Mouse (Mus musculus) forebrain, embryonic 13.5 days (tissue): ENCODE data around the gene Rab6a. TPM values are rescaled to one million over a fixed set of nuclear protein-coding genes. Genes with fewer than 3 reads are reported as not detected.
A peak's percentile ranks its signal among the peaks of the same experiment; 100 is the strongest.

Experiments
- ATAC-seq: fragments of 200-750 bp; cut with Nextera tagmentation; 2 replicates; pipeline ENCODE4 v1.8.0; 2017
- H3K27ac ChIP-seq: fragments of 300-500 bp; sonication (generic); 2 replicates; pipeline ENCODE4 v1.5.1; 2015; ENCODE audit warnings: inconsistent platforms, mild to moderate bottlenecking, moderate library complexity
- H3K27me3 ChIP-seq: fragments of 300-500 bp; sonication (generic); 2 replicates; pipeline ENCODE4 v1.6.1; 2015; ENCODE audit warnings: mild to moderate bottlenecking, inconsistent platforms
- H3K36me3 ChIP-seq: fragments of 300-500 bp; sonication (generic); 2 replicates; pipeline ENCODE4 v1.6.1; 2015; ENCODE audit warnings: mild to moderate bottlenecking, inconsistent platforms; ENCODE audit not compliant: poor library complexity, severe bottlenecking
- H3K4me1 ChIP-seq: fragments of 300-500 bp; sonication (generic); 2 replicates; pipeline ENCODE4 v1.6.1; 2015; ENCODE audit warnings: inconsistent platforms
- H3K4me2 ChIP-seq: fragments of 300-500 bp; sonication (generic); 2 replicates; pipeline ENCODE4 v1.6.1; 2015; ENCODE audit warnings: inconsistent platforms, mild to moderate bottlenecking, moderate library complexity
- H3K4me3 ChIP-seq: fragments of 300-500 bp; sonication (generic); 2 replicates; pipeline ENCODE4 v1.5.1; 2015; ENCODE audit warnings: mild to moderate bottlenecking, inconsistent platforms
- H3K9ac ChIP-seq: fragments of 300-500 bp; sonication (generic); 2 replicates; pipeline ENCODE4 v1.6.1; 2015; ENCODE audit warnings: mild to moderate bottlenecking, inconsistent platforms
- H3K9me3 ChIP-seq: fragments of 300-500 bp; sonication (generic); replicated peaks from 2 replicates; pipeline ENCODE4 v1.6.1; 2016; ENCODE audit warnings: inconsistent platforms
- WGBS: fragments of 180-500 bp; shearing (Covaris S2); methylation state at CpG from one replicate; pipeline ENCODE4 v1.1.7; 2015; 5-methylcytosine and 5-hydroxymethylcytosine counted together
- polyA plus RNA-seq: library from polyadenylated mRNA; unstranded; fragments of >200 nt; fragmentation: Nextera tagmentation; extraction: Ambion mirVana; gene quantifications from 2 replicates; pipeline ENCODE4 v1.2.1, GENCODE M21; 2015

The Rab6a gene
- polyA plus RNA-seq, 1 experiment from 2014 or later: 152 TPM

DNA sequence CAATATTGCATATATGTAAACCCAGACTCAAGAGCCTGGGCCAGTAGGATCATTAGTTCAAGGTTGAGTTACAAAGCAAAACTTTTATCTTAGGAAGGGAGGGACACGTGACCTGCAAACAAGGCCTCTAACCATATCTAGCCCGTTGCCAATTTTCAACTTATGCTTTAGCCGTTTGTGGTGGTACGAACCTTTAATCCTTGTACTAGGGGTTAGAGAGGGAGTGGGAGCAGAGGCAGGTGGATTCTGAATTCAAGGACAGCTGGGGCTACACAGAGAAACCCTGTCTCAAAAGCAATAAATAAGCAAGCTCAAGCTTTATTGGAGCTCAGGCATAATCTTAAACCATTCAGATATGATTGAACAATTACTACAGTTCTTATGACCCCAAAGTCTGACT, 35.2 kb downstream of the Rab6a start:
- Histone ChIP-seq H3K27ac (no peak overlapping the region), H3K27me3 (no peaks in the 10 kb centered on the region), H3K9ac (no peak overlapping the region), H3K4me1 (no peaks in the 10 kb centered on the region), H3K36me3 (peaks cover 12% of the 10 kb centered on the region), H3K4me3 (no peak overlapping the region), H3K4me2 (no peak overlapping the region), H3K9me3 (no peaks in the 10 kb centered on the region)
- ATAC-seq: no peak
- 94% methylated on average over 4 of the region's 4 CpGs for WGBS

DNA sequence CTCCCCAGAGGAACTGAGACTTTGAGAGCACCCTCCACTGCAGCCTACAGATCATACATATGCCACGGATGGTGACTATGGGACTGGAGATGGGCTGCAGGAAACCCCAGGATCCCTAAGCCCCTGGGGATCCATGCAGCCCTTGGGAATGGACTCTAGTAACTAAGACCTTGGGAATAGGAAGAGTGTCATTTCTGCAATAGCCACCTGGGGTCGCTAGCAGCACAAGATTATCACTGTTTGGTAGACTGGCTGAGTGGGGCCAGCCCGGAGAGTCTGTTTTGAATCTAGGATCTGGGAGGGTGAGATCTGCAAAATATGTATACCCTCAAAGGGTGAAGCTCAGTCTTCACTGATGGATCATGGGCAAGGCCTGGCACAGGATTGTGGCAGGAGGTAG, 37.9 kb downstream of the Rab6a start:
- 34% methylated on average over 3 of the region's 3 CpGs for WGBS
- H3K9me3 ChIP-seq: no peaks in the 10 kb centered on the region
- H3K4me2 ChIP-seq: no peak overlapping the region
- H3K4me1 ChIP-seq: no peaks in the 10 kb centered on the region
- no peak for ATAC-seq
- H3K9ac ChIP-seq: no peak overlapping the region
- H3K4me3 ChIP-seq: no peak overlapping the region
- no peaks in the 10 kb centered on the region for H3K36me3 ChIP-seq
- H3K27me3 ChIP-seq: no peaks in the 10 kb centered on the region
- H3K27ac ChIP-seq: no peak overlapping the region

DNA sequence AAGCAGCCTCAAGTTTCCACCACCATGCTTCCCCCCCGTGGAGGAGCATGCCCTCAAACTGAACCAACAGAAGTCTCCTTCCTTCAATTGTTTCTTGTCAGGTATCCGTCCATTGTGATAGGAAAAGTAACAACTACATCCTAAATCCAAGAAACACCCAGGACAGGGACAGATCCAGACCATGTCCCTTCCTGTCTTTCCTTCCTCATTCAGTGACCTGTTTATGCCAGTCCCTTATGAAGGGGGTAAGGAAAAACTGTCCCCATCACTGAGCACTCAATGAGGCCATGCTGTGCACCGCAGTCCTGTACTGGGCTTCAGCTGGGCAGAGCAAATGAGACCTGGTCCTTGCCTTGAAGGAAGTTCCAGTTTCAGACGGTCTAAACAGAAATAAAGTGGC, 41.9 kb downstream of the Rab6a start:
- WGBS: 88% methylated on average over 4 of the region's 4 CpGs
- H3K9me3 ChIP-seq: no peaks in the 10 kb centered on the region
- no peaks in the 10 kb centered on the region for H3K27me3 ChIP-seq
- peaks cover 10% of the 10 kb centered on the region for H3K4me1 ChIP-seq
- no peak overlapping the region for H3K4me3 ChIP-seq
- H3K27ac ChIP-seq: no peak overlapping the region
- ATAC-seq: no peak
- no peaks in the 10 kb centered on the region for H3K36me3 ChIP-seq
- H3K4me2 ChIP-seq: no peak overlapping the region
- H3K9ac ChIP-seq: no peak overlapping the region

DNA sequence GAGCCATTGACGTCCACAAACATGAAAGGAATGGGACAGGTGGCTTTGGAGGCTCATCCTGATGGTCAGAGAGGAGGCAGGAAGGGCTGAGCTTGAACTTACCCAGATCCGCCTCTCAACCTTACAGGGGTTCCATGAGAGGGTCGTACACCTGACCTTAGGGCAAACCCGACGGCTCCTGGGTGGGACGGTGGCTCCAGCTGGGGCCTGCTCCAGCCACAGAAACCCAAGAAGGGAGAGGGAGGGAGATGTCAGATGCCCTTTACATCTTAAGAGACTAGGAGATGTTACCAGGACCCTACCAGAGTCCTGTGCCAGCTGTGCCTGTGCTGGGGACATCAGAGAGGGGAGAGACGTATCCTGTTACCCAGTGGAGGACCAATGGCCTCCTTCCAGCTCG, 42.6 kb downstream of the Rab6a start:
- peaks cover 17% of the 10 kb centered on the region for H3K4me1 ChIP-seq
- no peak for ATAC-seq
- H3K9me3 ChIP-seq: no peaks in the 10 kb centered on the region
- H3K36me3 ChIP-seq: no peaks in the 10 kb centered on the region
- H3K4me3 ChIP-seq: no peak overlapping the region
- 78% methylated on average over 8 of the region's 8 CpGs for WGBS
- H3K27me3 ChIP-seq: no peaks in the 10 kb centered on the region
- H3K9ac ChIP-seq: no peak overlapping the region
- no peak overlapping the region for H3K4me2 ChIP-seq
- H3K27ac ChIP-seq: peak overlapping the region; percentile 6; the same call in 1 of the 2 replicates

DNA sequence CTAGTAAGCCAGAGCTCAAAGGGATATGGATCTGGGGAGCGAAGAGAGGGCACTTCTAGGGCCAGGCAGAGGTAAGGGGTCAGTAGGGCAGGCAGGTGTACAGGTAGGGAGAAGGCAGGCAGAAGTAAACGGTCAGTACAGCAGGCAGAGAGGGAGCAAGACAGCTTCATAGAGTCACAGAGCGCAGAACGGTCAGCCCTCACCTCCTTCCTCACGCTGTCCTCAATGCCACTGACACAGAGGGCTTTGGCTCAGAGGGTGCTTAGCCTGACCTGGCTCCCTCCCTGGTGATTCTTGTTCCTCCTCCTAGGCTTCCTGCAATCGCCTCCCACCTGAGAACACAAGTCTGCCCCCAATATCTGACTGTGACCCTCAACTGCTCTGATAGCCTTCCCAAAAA, 43.2 kb downstream of the Rab6a start:
- Histone ChIP-seq H3K4me2 (no peak overlapping the region), H3K4me3 (no peak overlapping the region), H3K9ac (no peak overlapping the region), H3K27me3 (no peaks in the 10 kb centered on the region), H3K27ac (peak overlapping the region; percentile 6; the same call in 1 of the 2 replicates), H3K4me1 (peaks cover 17% of the 10 kb centered on the region), H3K36me3 (no peaks in the 10 kb centered on the region), H3K9me3 (no peaks in the 10 kb centered on the region)
- WGBS: 76% methylated on average over 6 of the region's 6 CpGs
- ATAC-seq: no peak

DNA sequence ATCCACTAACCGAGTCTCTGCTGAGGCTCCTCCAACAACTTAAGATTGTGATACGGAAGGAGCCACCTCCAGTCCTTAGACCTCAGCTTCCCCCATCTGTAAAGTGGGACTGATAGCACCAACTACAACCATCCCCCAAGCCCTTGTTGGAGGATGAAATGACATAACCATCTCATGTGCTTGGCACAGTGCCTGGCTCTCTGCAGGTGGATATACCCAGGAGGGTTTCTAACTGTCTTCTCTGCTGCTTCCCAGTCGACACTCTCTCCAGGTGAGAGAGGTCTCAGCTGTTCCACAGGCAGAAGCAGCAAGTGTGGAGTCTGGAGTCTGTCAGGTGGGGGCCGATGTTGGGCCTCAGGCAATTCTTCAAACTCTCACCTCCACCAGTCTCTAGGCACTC, 43.8 kb downstream of the Rab6a start:
- Histone ChIP-seq H3K9me3 (no peaks in the 10 kb centered on the region), H3K27ac (no peak overlapping the region), H3K4me2 (no peak overlapping the region), H3K4me3 (no peak overlapping the region), H3K36me3 (no peaks in the 10 kb centered on the region), H3K4me1 (peaks cover 17% of the 10 kb centered on the region), H3K27me3 (no peaks in the 10 kb centered on the region), H3K9ac (no peak overlapping the region)
- 74% methylated on average over 4 of the region's 4 CpGs for WGBS
- no peak for ATAC-seq

DNA sequence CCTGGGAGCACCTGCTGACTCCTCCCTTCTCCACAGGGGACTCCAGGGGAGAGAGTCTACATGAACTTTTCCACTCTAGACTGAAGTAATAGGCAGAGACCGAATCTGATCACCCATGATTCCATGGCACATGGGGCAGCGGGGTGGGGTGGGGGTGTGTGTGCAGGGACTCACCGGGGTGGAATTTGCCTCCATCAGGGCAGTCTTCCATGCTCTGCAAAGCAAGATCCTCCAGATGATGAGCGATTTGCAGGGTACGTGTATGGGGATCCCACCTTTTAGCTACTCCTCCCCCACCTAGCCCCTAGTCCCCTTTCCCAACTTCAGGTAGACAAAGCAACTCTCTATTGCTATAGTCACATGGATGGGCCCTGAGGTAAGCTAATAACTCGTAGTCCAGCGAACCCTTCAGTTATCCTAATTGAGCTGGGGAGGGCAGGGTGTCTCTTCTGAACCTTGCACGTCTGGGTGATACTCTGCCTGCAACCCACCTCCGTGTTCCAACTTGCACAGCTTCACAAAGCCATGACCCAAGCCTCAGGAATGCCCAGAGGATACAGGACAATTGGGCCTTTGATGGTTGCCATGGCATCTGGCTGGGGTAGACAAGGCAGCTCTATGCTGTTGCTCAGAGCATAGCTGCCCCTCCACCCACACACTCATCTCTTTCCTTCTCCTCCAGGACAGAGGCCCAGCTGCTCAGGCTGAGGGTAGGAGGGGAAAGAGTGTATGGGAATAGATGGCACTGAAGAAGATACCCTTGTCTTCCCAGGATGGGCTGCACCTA, 46.5 kb downstream of the Rab6a start:
- 54% methylated on average over 9 of the region's 9 CpGs for WGBS
- no peak overlapping the region for H3K4me2 ChIP-seq
- ATAC-seq: peak; percentile 77
- no peaks in the 10 kb centered on the region for H3K36me3 ChIP-seq
- peaks cover 23% of the 10 kb centered on the region for H3K4me1 ChIP-seq
- H3K4me3 ChIP-seq: no peak overlapping the region
- H3K9ac ChIP-seq: no peak overlapping the region
- H3K27ac ChIP-seq: 0 out of 2 replicates have a peak overlapping the region, but pooled peaks have one; percentile 12
- H3K9me3 ChIP-seq: no peaks in the 10 kb centered on the region
- no peaks in the 10 kb centered on the region for H3K27me3 ChIP-seq

DNA sequence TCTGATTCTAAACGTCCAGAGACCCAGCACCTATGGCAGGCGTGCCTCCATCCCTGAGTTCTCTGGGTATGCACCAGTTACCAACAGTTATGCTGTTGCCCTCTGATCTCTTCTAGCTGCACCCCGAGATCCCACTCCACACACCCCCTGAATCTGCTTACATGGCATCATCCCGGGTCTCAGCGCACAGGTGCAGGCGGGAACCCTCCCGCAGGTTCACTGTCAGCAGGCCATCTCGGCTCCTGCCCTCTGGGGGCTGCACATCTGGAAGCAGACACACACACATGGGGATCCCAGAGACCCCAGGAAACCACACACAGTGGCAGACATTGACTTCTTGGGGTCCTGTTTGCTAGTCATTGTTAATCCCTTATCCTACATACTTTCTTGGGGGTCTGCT, 47.2 kb downstream of the Rab6a start:
- Histone ChIP-seq H3K9me3 (no peaks in the 10 kb centered on the region), H3K4me2 (no peak overlapping the region), H3K4me3 (no peak overlapping the region), H3K27ac (0 out of 2 replicates have a peak overlapping the region, but pooled peaks have one; percentile 12), H3K27me3 (no peaks in the 10 kb centered on the region), H3K4me1 (peaks cover 23% of the 10 kb centered on the region), H3K36me3 (no peaks in the 10 kb centered on the region), H3K9ac (no peak overlapping the region)
- ATAC-seq: no peak
- 89% methylated on average over 8 of the region's 8 CpGs for WGBS

DNA sequence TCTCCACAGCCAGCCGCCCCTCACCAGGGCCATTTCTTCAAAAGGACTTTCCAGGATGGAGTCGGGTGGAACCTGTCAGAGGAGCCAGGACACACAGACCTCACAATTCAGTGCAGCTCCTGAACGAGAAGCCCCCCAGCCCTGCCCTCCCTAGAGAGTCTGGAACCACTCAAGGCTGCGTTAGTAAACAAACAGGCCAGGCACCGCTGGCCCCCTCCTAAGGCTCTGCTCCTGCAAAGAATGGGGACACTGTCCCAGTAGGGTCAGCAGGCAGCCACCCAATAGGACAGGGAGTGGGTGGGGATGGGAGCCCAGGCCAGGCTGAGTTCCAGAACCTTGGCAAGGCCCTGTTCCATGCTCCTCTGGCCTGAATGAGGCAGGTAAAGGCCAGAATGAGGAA, 49.5 kb downstream of the Rab6a start:
- H3K36me3 ChIP-seq: no peaks in the 10 kb centered on the region
- no peak overlapping the region for H3K27ac ChIP-seq
- peaks cover 23% of the 10 kb centered on the region for H3K4me1 ChIP-seq
- H3K27me3 ChIP-seq: no peaks in the 10 kb centered on the region
- no peak for ATAC-seq
- H3K9ac ChIP-seq: no peak overlapping the region
- no peaks in the 10 kb centered on the region for H3K9me3 ChIP-seq
- no peak overlapping the region for H3K4me2 ChIP-seq
- WGBS: 58% methylated on average over 5 of the region's 5 CpGs
- H3K4me3 ChIP-seq: no peak overlapping the region

DNA sequence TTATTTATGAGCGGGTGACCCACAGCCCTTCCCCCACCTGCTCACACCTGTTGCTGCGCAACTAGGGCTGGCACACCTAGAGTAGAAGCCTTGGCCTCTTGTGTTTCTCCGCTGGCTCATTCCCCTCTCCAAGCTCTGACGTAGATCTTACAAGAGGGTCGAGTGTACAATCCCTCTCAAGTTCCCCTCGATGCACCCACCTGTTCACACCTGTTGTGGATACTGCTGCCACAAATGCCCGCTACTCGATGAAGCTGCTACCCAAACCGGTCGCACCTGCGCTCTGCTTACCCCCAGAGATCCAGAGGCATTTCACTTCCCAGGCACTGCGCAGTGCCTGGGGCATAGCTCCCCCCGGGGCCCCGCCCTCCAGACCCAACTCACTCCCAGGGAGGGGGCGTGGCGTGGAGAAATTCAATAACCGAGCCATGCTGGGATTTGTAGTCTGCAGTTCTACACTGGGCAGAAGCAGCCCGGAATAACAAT, 50.9 kb downstream of the Rab6a start:
- Histone ChIP-seq H3K27ac (no peak overlapping the region), H3K36me3 (no peaks in the 10 kb centered on the region), H3K9ac (no peak overlapping the region), H3K27me3 (no peaks in the 10 kb centered on the region), H3K4me3 (no peak overlapping the region), H3K9me3 (no peaks in the 10 kb centered on the region), H3K4me2 (peak overlapping the region; percentile 40), H3K4me1 (peaks cover 22% of the 10 kb centered on the region)
- WGBS: 29% methylated on average over 18 of the region's 18 CpGs
- ATAC-seq: no peak

DNA sequence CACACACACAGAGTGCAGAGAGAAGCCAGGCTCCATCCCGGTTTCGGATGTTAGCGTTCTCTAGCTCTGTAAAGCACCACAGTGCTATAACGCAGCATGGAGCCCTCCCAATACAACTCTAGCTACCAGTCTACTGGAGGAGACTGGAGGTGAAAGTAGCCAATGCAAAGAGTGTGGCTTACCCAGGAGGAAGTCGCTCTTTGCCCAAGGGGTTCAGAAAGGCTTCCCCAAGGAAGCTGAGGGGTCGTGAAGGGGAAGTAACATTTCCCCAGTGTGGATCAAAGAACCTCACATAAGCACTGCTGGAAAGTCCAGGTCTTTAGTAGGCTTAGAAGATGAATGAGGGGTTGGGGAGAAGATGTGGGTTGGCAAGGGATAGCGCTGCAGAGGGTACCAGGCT, 54.1 kb downstream of the Rab6a start:
- Histone ChIP-seq H3K4me3 (no peak overlapping the region), H3K27ac (no peak overlapping the region), H3K4me1 (peaks cover 11% of the 10 kb centered on the region), H3K27me3 (no peaks in the 10 kb centered on the region), H3K9me3 (no peaks in the 10 kb centered on the region), H3K9ac (no peak overlapping the region), H3K36me3 (no peaks in the 10 kb centered on the region), H3K4me2 (no peak overlapping the region)
- 90% methylated on average over 7 of the region's 7 CpGs for WGBS
- ATAC-seq: no peak

DNA sequence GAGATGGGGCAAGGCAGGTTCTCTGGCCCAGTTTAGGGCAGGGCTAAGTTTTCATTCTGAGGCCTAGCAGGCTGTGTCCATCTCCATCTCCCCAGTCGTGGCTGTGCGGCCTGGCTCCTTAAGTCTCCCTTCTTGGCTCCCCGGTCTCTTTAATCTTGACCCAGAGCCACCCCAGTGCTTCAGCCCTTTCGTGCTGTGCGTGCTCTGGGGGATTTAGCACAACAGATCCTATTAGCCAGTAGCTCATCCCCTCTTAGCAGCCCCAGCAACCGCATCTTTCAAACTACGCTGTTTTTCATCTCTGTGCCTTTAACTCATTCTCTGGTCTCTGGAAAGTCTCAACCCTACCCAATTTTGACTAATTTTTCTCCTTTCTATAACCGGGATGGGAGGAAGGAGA, 55.0 kb downstream of the Rab6a start, which contains the start of gene Plekhb1:
Plekhb1 (minus strand) TSS at position 184 of the 400 bp plus-strand sequence.
- ATAC-seq: no peak
- H3K9ac ChIP-seq: peak within 1 kb of the TSS; percentile 43
- 51% methylated on average over 8 of the region's 8 CpGs for WGBS
- H3K36me3 ChIP-seq: no peaks in the 10 kb centered on the region
- H3K9me3 ChIP-seq: no peaks in the 10 kb centered on the region
- H3K4me2 ChIP-seq: peak within 1 kb of the TSS; percentile 41
- no peaks in the 10 kb centered on the region for H3K27me3 ChIP-seq
- peaks cover 11% of the 10 kb centered on the region for H3K4me1 ChIP-seq
- no peak within 1 kb of the TSS for H3K27ac ChIP-seq
- no peak within 1 kb of the TSS for H3K4me3 ChIP-seq

DNA sequence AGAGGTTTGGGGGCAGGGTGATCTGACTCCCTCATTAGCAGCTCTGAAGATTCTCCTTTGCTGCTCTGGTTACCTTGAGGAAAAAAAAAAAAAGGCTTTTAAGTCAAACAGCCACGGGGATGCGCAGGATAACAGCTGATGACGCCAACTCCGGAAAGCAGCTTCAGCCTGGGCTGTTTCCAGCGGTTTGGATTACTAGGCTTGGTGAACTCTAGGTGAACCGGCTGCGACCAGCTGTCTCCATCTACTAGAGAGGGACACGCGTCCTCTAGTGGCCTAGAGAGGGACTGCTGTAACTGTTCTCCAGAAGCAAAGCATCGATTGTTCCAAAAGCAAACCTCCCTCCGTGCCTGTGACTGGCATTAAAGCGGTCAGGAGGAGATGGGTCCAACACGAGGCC, 56.0 kb downstream of the Rab6a start:
- 2% methylated on average over 13 of the region's 13 CpGs for WGBS

More for the DNA sequence above, 56.0 kb downstream of the Rab6a start:
- Histone ChIP-seq H3K4me3 (no peak overlapping the region), H3K27me3 (no peaks in the 10 kb centered on the region), H3K27ac (no peak overlapping the region), H3K9me3 (no peaks in the 10 kb centered on the region), H3K4me2 (peak overlapping the region; percentile 41), H3K9ac (peak overlapping the region; percentile 43), H3K36me3 (no peaks in the 10 kb centered on the region), H3K4me1 (peaks cover 9% of the 10 kb centered on the region)
- peak; percentile 89 for ATAC-seq
